In genomic region chr2:70827780-70828179, GRCm38 (mm10) we compare ENCODE assay signal across 29 mouse cellular contexts. TPM values are rescaled to one million over a fixed set of nuclear protein-coding genes. Genes with fewer than 3 reads are reported as not detected.
DNase-seq lines count a peak whose midpoint lies in the region; ATAC-seq and TF ChIP-seq lines count a peak whose summit lies in the region.
"Had no signal": no experiment of that assay in that cellular context is flagged by ENCODE, and none has a peak within 500 bp of the region (broad histone marks: within the 10 kb centered on the region; RNA-seq: fewer than 3 reads in every experiment).

No protein-coding gene starts in this region.

- H3K4me1 ChIP-seq in thymus, adult 2 months (replicated peaks; ENCODE audit: control insufficient read depth, insufficient read depth, low read length): peaks cover 21% of the 10 kb centered on the region
- peaks cover 73% of the 10 kb centered on the region for H3K4me1 ChIP-seq in liver, embryonic 12.5 days
- peaks cover 48% of the 10 kb centered on the region for H3K4me1 ChIP-seq in liver, postnatal 0 days (ENCODE audit: insufficient read depth)
- H3K4me1 ChIP-seq in kidney, embryonic 15.5 days: peaks cover 7% of the 10 kb centered on the region

- no peak overlapping the region for H3K4me3 ChIP-seq in thymus, adult 2 months (ENCODE audit: control insufficient read depth, insufficient read depth, low read length)
- peak overlapping the region; percentile 74 for H3K4me3 ChIP-seq in liver, embryonic 12.5 days
- H3K4me3 ChIP-seq in liver, postnatal 0 days (ENCODE audit: low read depth, low read length): no peak overlapping the region
- H3K4me3 ChIP-seq in kidney, embryonic 15.5 days (replicated peaks): no peak overlapping the region
- H3K4me3 ChIP-seq: embryonic facial prominence, embryonic 10.5 days; embryonic facial prominence, embryonic 15.5 days; forebrain, embryonic 10.5 days; forebrain, embryonic 15.5 days; heart, embryonic 15.5 days; hindbrain, embryonic 12.5 days; limb, embryonic 10.5 days; limb, embryonic 15.5 days; lung, embryonic 15.5 days had no signal

- TF ChIP-seq POLR2A in thymus, adult 2 months (IDR thresholded peaks at IDR 0.05; ENCODE audit: control insufficient read depth, extremely low read depth, insufficient read depth, low read length, poor library complexity): no peak

- H3K27ac ChIP-seq in thymus, adult 2 months (ENCODE audit: control insufficient read depth, insufficient read depth, low read length): peak overlapping the region; percentile 19; the same call in 1 of the 2 replicates
- H3K27ac ChIP-seq in liver, embryonic 12.5 days: peak overlapping the region; percentile 100
- H3K27ac ChIP-seq in liver, postnatal 0 days (ENCODE audit: low read depth): peak overlapping the region; percentile 100
- H3K27ac ChIP-seq in kidney, embryonic 15.5 days: no peak overlapping the region
- H3K27ac ChIP-seq: embryonic facial prominence, embryonic 10.5 days; embryonic facial prominence, embryonic 15.5 days; forebrain, embryonic 10.5 days; forebrain, embryonic 15.5 days; heart, embryonic 15.5 days; hindbrain, embryonic 12.5 days; hindbrain, postnatal 0 days; limb, embryonic 10.5 days; limb, embryonic 15.5 days; lung, embryonic 15.5 days had no signal

- H3K9ac ChIP-seq in liver, embryonic 12.5 days: peak overlapping the region; percentile 72
- H3K9ac ChIP-seq in liver, postnatal 0 days (replicated peaks): no peak overlapping the region; the same call in 1 of the 2 replicates
- no peak overlapping the region for H3K9ac ChIP-seq in kidney, embryonic 15.5 days
- H3K9ac ChIP-seq: embryonic facial prominence, embryonic 15.5 days; forebrain, embryonic 15.5 days; heart, embryonic 15.5 days; hindbrain, embryonic 12.5 days; limb, embryonic 15.5 days; lung, embryonic 15.5 days had no signal

- no peak for DNase-seq in thymus, adult 2 months
- DNase-seq in thymus, postnatal 4 days: no peak
- DNase-seq in liver, postnatal 0 days: peak; percentile 17
- no peak for DNase-seq in frontal cortex, postnatal 25 days (ENCODE audit: low spot score in 2 of 2)
- DNase-seq: adrenal gland, adult 8-10 months; cerebellum, adult 11-12 months; cerebellum, postnatal 14 days; heart, postnatal 36 days; kidney, postnatal 25 days; layer of hippocampus, postnatal 36 days had no signal

- no peaks in the 10 kb centered on the region for H3K9me3 ChIP-seq in liver, embryonic 12.5 days (replicated peaks)
- H3K9me3 ChIP-seq in liver, postnatal 0 days (ENCODE audit: low read length): no peaks in the 10 kb centered on the region
- no peaks in the 10 kb centered on the region for H3K9me3 ChIP-seq in kidney, embryonic 15.5 days (replicated peaks)
- H3K9me3 ChIP-seq: embryonic facial prominence, embryonic 10.5 days; embryonic facial prominence, embryonic 15.5 days; forebrain, embryonic 10.5 days; forebrain, embryonic 15.5 days; heart, embryonic 15.5 days; hindbrain, embryonic 12.5 days; limb, embryonic 10.5 days; limb, embryonic 15.5 days; lung, embryonic 15.5 days had no signal

- peak overlapping the region; percentile 64 for H3K4me2 ChIP-seq in liver, embryonic 12.5 days
- H3K4me2 ChIP-seq in liver, postnatal 0 days (ENCODE audit: low read depth, low read length): peak overlapping the region; percentile 83
- no peak overlapping the region for H3K4me2 ChIP-seq in kidney, embryonic 15.5 days
- H3K4me2 ChIP-seq: embryonic facial prominence, embryonic 15.5 days; forebrain, embryonic 15.5 days; heart, embryonic 15.5 days; hindbrain, embryonic 12.5 days; limb, embryonic 15.5 days; lung, embryonic 15.5 days; midbrain, embryonic 11.5 days had no signal

- no peaks in the 10 kb centered on the region for H3K27me3 ChIP-seq in thymus, adult 2 months (ENCODE audit: control insufficient read depth, insufficient read depth, low read length)
- no peaks in the 10 kb centered on the region for H3K27me3 ChIP-seq in liver, embryonic 12.5 days (replicated peaks)
- H3K27me3 ChIP-seq in liver, postnatal 0 days (ENCODE audit: insufficient read depth, low read length): no peaks in the 10 kb centered on the region
- no peaks in the 10 kb centered on the region for H3K27me3 ChIP-seq in kidney, embryonic 15.5 days
- H3K27me3 ChIP-seq: embryonic facial prominence, embryonic 15.5 days; forebrain, embryonic 15.5 days; heart, embryonic 15.5 days; hindbrain, embryonic 12.5 days; limb, embryonic 15.5 days; lung, embryonic 15.5 days had no signal

- ATAC-seq in erythroblast, adult 5-6 weeks (replicated peaks; ENCODE audit: low FRiP score, poor library complexity, severe bottlenecking): 0 out of 2 replicates have a peak, but pooled peaks have one; percentile 12
- no peak for ATAC-seq in liver, embryonic 12.5 days
- no peak for ATAC-seq in liver, postnatal 0 days
- ATAC-seq in kidney, embryonic 15.5 days (replicated peaks; ENCODE audit: low FRiP score): no peak
- no peak for ATAC-seq in inflammation-experienced regulatory T-cells, adult 6 months
- ATAC-seq: activated CD4-positive, CD25-positive, alpha-beta regulatory T cell, adult 4 months; CD4-positive, CD25-positive, alpha-beta regulatory T cell, adult 4 months; forebrain, embryonic 15.5 days; hindbrain, postnatal 0 days; intestine, embryonic 16.5 days; midbrain, embryonic 16.5 days had no signal

- no peaks in the 10 kb centered on the region for H3K36me3 ChIP-seq in thymus, adult 2 months (ENCODE audit: control insufficient read depth, insufficient read depth, low read length)
- H3K36me3 ChIP-seq in liver, embryonic 12.5 days: no peaks in the 10 kb centered on the region
- H3K36me3 ChIP-seq in liver, postnatal 0 days (replicated peaks; ENCODE audit: insufficient read depth, low read length): no peaks in the 10 kb centered on the region
- H3K36me3 ChIP-seq in kidney, embryonic 15.5 days: no peaks in the 10 kb centered on the region
- H3K36me3 ChIP-seq: embryonic facial prominence, embryonic 10.5 days; embryonic facial prominence, embryonic 15.5 days; forebrain, embryonic 10.5 days; forebrain, embryonic 15.5 days; heart, embryonic 15.5 days; hindbrain, embryonic 12.5 days; limb, embryonic 10.5 days; limb, embryonic 15.5 days; lung, embryonic 15.5 days had no signal

- TF ChIP-seq EP300 in liver, postnatal 0 days (IDR thresholded peaks at IDR 0.05; ENCODE audit: low read depth): peak; percentile 76

- no peak for TF ChIP-seq CTCF in thymus, adult 2 months (IDR thresholded peaks at IDR 0.05; ENCODE audit: borderline replicate concordance, control insufficient read depth, extremely low read depth, insufficient read depth, low read length, poor library complexity)
- no peak for TF ChIP-seq CTCF in liver, postnatal 0 days (IDR thresholded peaks at IDR 0.05; ENCODE audit: low read depth)

- WGBS in thymus, adult 2 months: 54% methylated on average over 8 of the region's 8 CpGs
- WGBS in liver, embryonic 12.5 days (ENCODE audit: insufficient replicate concordance): 26% methylated on average over 8 of the region's 8 CpGs
- 58% methylated on average over 8 of the region's 8 CpGs for WGBS in liver, postnatal 0 days (ENCODE audit: insufficient replicate concordance)
- 85% methylated on average over 8 of the region's 8 CpGs for WGBS in kidney, embryonic 15.5 days

RNA-seq across cellular contexts. Expression of gene Tlk1, which starts 2.3 kb away (rescaled TPM):
- 24.6 and 25.4 TPM in 2 replicates for polyA plus RNA-seq in thymus, adult 2 months (2012; rRNA removed)
- total RNA-seq in erythroblast, adult 5-6 weeks (2015; ENCODE audit: low replicate concordance): 58.6 and 84.4 TPM in 2 replicates
- 59.6 and 75.0 TPM in 2 replicates for total RNA-seq in erythroblast, adult 5-6 weeks (2017; ENCODE audit: low replicate concordance)
- polyA plus RNA-seq in liver, embryonic 12.5 days (2016; fragmentation: Nextera tagmentation; extraction: Ambion mirVana): 53.9 and 57.4 TPM in 2 replicates
- 23.2 and 25.3 TPM in 2 replicates for polyA plus RNA-seq in liver, postnatal 0 days (2015; fragmentation: Nextera tagmentation; extraction: Ambion mirVana)
- 27.0 and 29.5 TPM in 2 replicates for polyA plus RNA-seq in kidney, embryonic 15.5 days (2015; fragmentation: Nextera tagmentation; extraction: Ambion mirVana)
- polyA plus RNA-seq in inflammation-experienced regulatory T-cells, adult 6 months (2017; shearing (Covaris generic)): 10 to 100 TPM; 30.5 to 45.3 (median 44.1) TPM
